Mouse (Mus musculus) T-cell, adult 66 days (primary cell): Measurements from ENCODE around the gene Cysrt1. TPM values are rescaled to one million over a fixed set of nuclear protein-coding genes. Genes with fewer than 3 reads are reported as not detected.

Source experiments
- total RNA-seq, 2 experiments: library from RNA; stranded (reverse); gene quantifications; 3 replicates in 1 of 2; 4 replicates in 1 of 2; pipeline ENCODE4 v1.2.4; 2023

The Cysrt1 gene
- not detected for total RNA-seq

GRCm38 (mm10) chr2:25242101-25242506 lies at the start of gene Cysrt1, which contains the start of gene Rnf208:
Gene Cysrt1, minus strand, starts transcription at chr2:25242452.
Gene Rnf208, plus strand, starts transcription at chr2:25242255.

DNA sequence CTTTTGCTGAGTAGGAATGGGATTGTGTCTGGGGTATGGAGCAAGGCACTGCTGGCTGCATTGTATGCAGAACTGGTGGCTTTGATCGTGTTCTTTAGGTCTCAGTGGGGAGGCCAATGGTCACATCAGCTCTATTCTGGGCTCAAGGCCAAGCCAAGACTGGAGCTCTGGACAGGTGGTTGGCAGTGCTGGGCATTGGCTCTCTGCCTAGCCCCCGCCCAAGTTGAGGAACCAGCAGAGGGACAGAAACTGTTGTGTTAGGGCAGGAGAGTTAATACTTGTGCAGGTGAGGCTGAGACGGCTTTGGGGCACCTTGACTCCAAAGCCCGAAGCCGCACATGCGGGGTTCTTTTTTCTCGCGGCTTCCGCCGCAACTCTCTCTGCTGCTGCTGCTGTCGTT lies 47.4 kb upstream of the Cysrt1 start, which contains the start of gene Lrrc26:
Gene Lrrc26 (plus strand): TSS at position 265 of the 400 bp plus-strand sequence.

DNA sequence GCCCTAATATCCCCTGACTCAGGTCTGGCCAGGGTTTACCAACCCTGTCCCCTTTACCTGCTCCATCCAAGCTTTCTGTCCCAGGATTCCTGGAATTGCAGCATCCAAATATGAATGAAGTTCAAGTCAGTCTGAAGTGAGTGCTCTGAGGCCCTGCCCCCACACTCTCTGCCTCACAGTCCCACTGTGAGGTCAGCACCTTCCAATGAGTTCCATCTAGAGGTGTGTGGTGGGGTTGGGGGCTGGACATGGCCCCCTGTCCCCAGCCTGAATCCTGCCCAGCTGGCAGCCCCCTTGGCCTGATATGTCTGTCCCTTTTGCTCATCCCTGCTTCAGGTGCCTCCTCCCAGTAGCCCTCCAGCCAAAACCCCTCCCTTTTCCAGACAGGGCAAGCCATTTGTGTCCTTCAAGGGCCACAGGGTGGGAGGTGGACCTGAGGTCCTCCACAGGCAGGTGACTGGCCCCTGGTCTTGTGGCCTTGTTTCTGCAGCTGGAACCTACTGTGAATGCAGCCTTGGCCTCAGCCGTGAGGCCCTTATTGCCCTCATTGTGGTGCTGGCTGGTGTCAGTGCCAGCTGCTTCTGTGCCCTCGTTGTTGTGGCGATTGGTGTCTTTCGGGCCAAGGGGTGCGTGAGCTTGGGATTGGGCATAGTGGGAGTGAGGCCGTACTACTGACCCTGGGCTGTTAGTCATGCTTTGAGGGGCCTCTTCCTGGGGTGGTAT lies 45.8 kb upstream of the Cysrt1 start, which contains the start of gene Tmem210:
Gene Tmem210 (plus strand): TSS at position 219 of the 723 bp plus-strand sequence.

GRCm38 (mm10) chr2:25271827-25272511 lies 29.7 kb upstream of the Cysrt1 start, which contains the start of the genes Ssna1 and Anapc2:
Gene Ssna1, minus strand, starts transcription at chr2:25272438.
Gene Anapc2, plus strand, starts transcription at chr2:25272478.

DNA sequence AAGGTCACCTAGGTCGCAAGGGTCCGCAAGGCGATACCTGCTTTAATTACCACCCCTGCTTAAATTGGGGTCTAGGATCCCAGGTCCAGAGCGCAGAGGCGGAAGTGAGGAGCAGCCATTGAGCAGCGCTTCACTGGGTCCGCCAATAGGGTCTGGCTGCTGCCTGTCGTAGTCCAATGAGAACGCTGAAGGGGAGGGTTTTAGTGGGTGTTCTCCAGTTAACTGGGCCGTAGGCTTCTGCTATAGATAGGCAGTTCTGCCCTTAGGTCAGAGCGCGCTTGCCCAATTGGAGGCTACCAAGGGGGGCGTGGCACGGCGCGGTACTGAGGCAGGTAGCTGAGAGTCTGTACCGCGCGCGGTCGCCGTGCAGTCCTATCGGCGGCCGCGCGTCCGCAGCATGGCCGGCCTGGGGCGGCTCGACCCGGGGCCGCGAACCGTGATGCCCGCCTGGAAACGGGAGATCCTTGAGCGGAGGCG lies 20.1 kb upstream of the Cysrt1 start, which contains the start of gene Tprn:
Gene Tprn (plus strand): TSS at position 328 of the 477 bp plus-strand sequence.

GRCm38 (mm10) chr2:25255284-25255779 lies 13.1 kb upstream of the Cysrt1 start, which contains the start of gene Tmem203:
Gene Tmem203, plus strand, starts transcription at chr2:25255439.

GRCm38 (mm10) chr2:25246183-25247072 lies 4.2 kb upstream of the Cysrt1 start, which contains the start of gene AL732309.1:
Gene AL732309.1, minus strand, starts transcription at chr2:25246863.

DNA sequence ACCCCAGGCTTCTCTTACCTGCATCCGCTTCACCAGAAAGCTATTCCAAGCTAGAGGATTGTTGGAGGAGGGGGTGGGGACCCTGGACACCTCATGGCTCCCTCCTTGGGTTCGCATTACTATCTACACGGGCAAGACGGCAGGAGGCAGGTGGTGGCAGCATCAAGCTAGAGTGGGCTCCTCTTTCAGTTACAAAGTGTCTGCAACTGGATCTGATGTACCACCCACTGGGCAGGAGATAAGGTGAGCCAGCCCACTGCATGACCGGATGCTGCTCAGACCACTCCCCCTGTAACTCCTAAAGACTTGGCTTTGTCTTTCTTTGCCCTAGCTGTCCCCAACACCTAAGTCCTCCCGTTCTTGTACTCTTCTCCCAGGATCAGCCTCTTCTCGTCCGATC lies 5.6 kb downstream of the Cysrt1 start, which contains the start of gene Rnf224:
Gene Rnf224 (minus strand): TSS at position 174 of the 400 bp plus-strand sequence.

GRCm38 (mm10) chr2:25234050-25234449 lies 8.2 kb downstream of the Cysrt1 start, which contains the start of gene Slc34a3:
Gene Slc34a3, minus strand, starts transcription at chr2:25234364.

DNA sequence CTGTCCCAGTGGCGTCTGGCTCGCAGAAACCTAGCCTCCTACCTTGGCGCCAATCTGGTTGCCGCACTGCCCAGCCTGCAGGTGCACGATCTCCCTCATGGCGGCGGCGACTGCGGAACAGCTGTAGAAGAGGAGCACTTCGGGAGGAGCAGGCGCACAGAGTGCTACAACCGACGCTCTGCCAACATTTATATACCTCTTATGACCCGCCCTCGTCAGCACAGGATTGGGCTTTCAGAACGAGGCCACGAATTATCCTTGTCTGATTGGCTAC lies 17.8 kb downstream of the Cysrt1 start, which contains the start of gene Tubb4b:
Gene Tubb4b (minus strand): TSS at position 211 of the 274 bp plus-strand sequence.

GRCm38 (mm10) chr2:25218445-25218844 lies 23.8 kb downstream of the Cysrt1 start, which contains the start of gene Fam166a:
Gene Fam166a, plus strand, starts transcription at chr2:25218745.

DNA sequence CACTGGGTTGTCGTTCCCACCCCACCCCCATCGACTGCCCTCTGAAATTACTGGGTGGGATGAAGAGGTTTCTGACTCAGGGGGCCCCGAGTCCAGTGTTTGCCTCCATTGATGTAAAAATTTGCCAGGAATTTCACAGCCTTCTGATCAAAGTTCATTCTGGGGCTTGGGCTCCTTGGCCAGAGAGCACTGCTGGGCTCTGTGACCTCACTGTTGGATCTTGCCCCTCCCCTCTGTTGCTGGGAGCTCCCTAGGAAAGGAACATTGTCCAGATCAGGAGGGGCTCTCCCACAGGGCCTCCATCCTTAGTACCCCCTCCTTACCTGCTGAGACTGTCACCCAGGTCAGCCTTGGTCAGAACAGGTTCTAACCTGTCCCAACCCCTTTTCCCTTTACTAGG lies 27.8 kb downstream of the Cysrt1 start, which contains the start of gene Stpg3:
Gene Stpg3 (minus strand): TSS at position 194 of the 400 bp plus-strand sequence.

GRCm38 (mm10) chr2:25211121-25211670 lies 31.1 kb downstream of the Cysrt1 start, which contains the start of gene Nelfb:
Gene Nelfb, minus strand, starts transcription at chr2:25211489.

DNA sequence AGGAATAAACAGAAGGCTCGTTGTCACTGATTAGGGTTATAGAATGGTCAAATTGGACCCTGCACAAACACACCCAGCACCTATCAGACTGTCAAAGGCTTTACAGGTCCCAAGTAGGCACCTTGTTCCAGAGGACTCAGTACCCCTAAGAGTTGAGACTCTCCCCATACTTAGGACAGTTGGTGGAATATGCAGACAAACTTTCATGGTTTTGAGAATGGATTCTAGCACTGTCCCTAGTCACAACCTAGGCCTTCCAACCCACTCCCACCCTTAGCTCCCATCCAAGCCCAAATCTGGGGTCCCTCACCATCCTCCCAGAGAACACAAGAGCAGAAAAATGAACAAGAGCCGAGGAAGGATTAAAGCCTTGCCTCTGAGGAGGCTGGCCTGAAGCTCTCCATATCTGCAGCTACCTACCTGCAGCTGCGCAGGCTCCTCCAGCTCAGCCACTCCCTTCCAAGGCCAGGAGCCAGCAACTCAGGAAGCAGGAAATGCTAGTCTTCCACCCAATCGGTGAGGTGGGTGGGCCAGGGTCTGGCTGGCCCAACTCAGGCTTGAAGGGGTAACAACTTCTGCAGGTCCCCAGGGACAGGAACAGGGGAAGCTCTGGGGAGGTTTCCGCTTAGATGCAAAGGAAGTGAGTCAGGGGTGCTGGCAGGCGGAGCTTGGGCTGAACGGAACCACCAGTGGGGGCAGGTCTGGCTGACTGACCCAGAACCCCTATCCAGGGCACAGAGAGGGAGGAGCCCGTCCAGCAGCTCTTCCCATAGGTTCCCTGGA lies 45.9 kb downstream of the Cysrt1 start, which contains the start of gene Tor4a:
Gene Tor4a (minus strand): TSS at position 715 of the 783 bp plus-strand sequence.

Other genes with a start within 250 kb of the Cysrt1 start
- gene Nsmf, start 188.1 kb downstream of the Cysrt1 start, total RNA-seq = 10 to 100 TPM; 26.3 to 27.9 TPM
- gene Entpd8, start 162.1 kb downstream of the Cysrt1 start, total RNA-seq = not detected
- under 1 TPM; 0.35 to 0.71 TPM for gene Noxa1, start 147.3 kb downstream of the Cysrt1 start, total RNA-seq
- 1 to 10 TPM; 2.8 to 5.0 TPM for gene Nrarp, start 61.7 kb downstream of the Cysrt1 start, total RNA-seq
- gene Tor4a, start 45.6 kb downstream of the Cysrt1 start, total RNA-seq = 10 to 100 TPM; 35.7 to 39.1 TPM
- 10 to 100 TPM; 74.8 to 89.9 TPM for gene Nelfb, start 31.0 kb downstream of the Cysrt1 start, total RNA-seq
- under 1 TPM in 1 of 2 experiments, not detected in 1; 0.50 TPM for gene Stpg3, start 27.8 kb downstream of the Cysrt1 start, total RNA-seq
- not detected for gene Fam166a, start 23.7 kb downstream of the Cysrt1 start, total RNA-seq
- 100 to 1,000 TPM; 122 to 138 TPM for gene Tubb4b, start 17.8 kb downstream of the Cysrt1 start, total RNA-seq
- not detected for gene Slc34a3, start 8.1 kb downstream of the Cysrt1 start, total RNA-seq
- not detected for gene Rnf224, start 5.7 kb downstream of the Cysrt1 start, total RNA-seq
- 1 to 10 TPM in 1 of 2 experiments, under 1 TPM in 1; 0.82 to 1.4 TPM for gene Rnf208, start 197 bp downstream of the Cysrt1 start, total RNA-seq
- gene AL732309.1, start 4.4 kb upstream of the Cysrt1 start, total RNA-seq = 10 to 100 TPM in 1 of 2 experiments, 1 to 10 TPM in 1; 9.0 to 11.1 TPM
- 10 to 100 TPM; 16.7 to 17.9 TPM for gene Tmem203, start 13.0 kb upstream of the Cysrt1 start, total RNA-seq
- gene Tprn, start 20.2 kb upstream of the Cysrt1 start, total RNA-seq = 10 to 100 TPM; 15.9 to 22.1 TPM
- gene Ssna1, start 30.0 kb upstream of the Cysrt1 start, total RNA-seq = 10 to 100 TPM; 43.8 to 45.5 TPM
- 100 to 1,000 TPM; 108 to 110 TPM for gene Anapc2, start 30.0 kb upstream of the Cysrt1 start, total RNA-seq
- not detected for gene Tmem210, start 45.7 kb upstream of the Cysrt1 start, total RNA-seq
- gene Lrrc26, start 47.5 kb upstream of the Cysrt1 start, total RNA-seq = not detected
- gene Grin1, start 76.7 kb upstream of the Cysrt1 start, total RNA-seq = not detected
- gene Man1b1, start 89.9 kb upstream of the Cysrt1 start, total RNA-seq = 10 to 100 TPM; 46.4 to 46.6 TPM
- 10 to 100 TPM; 10.7 to 22.7 TPM for gene Dpp7, start 113.9 kb upstream of the Cysrt1 start, total RNA-seq
- 10 to 100 TPM in 1 of 2 experiments, 1 to 10 TPM in 1; 8.9 to 12.4 TPM for gene Uap1l1, start 123.2 kb upstream of the Cysrt1 start, total RNA-seq
- gene Sapcd2, start 129.9 kb upstream of the Cysrt1 start, total RNA-seq = 1 to 10 TPM in 1 of 2 experiments, under 1 TPM in 1; 0.39 to 2.7 TPM
- gene Entpd2, start 153.4 kb upstream of the Cysrt1 start, total RNA-seq = not detected
- gene Npdc1, start 156.9 kb upstream of the Cysrt1 start, total RNA-seq = 1 to 10 TPM; 3.3 to 3.8 TPM
- under 1 TPM; 0.39 to 0.73 TPM for gene Fut7, start 180.8 kb upstream of the Cysrt1 start, total RNA-seq
- gene Abca2, start 186.3 kb upstream of the Cysrt1 start, total RNA-seq = 10 to 100 TPM; 82.9 to 83.2 TPM
- 1 to 10 TPM in 1 of 2 experiments, not detected in 1; 1.4 TPM for gene Clic3, start 214.4 kb upstream of the Cysrt1 start, total RNA-seq
- 10 to 100 TPM; 71.5 to 79.3 TPM for gene Paxx, start 218.6 kb upstream of the Cysrt1 start, total RNA-seq
- not detected for gene Ptgds, start 227.6 kb upstream of the Cysrt1 start, total RNA-seq